Mouse (Mus musculus) ES-E14 (cell line): ENCODE data around the gene Scrt2. TPM values are rescaled to one million over a fixed set of nuclear protein-coding genes. Genes with fewer than 3 reads are reported as not detected.

ENCODE experiments used
- DNase-seq: peaks from one replicate; pipeline ENCODE4 v3.0.0-alpha.2; 2013; ENCODE audit warnings: low read depth, low spot score
- H3K27ac ChIP-seq: 2 replicates; pipeline ENCODE4 v1.5.1; 2012; ENCODE audit warnings: low read depth, mild to moderate bottlenecking, low read length, moderate library complexity, mixed read lengths; ENCODE audit not compliant: poor library complexity, insufficient read depth, severe bottlenecking
- H3K36me3 ChIP-seq: 2 replicates; pipeline ENCODE4 v1.6.1; 2012; ENCODE audit warnings: mild to moderate bottlenecking, low read length, moderate library complexity, mixed read lengths; ENCODE audit not compliant: control insufficient read depth, poor library complexity, insufficient read depth, severe bottlenecking
- H3K4me1 ChIP-seq, 2 experiments: fragments of 150-350 bp in 1 of 2; sonication (generic) in 1 of 2; 2 replicates each; pipeline ENCODE4 v1.6.1; 2012; ENCODE audit warnings: low read length in 2 of 2, mild to moderate bottlenecking in 1 of 2, mixed read lengths in 1 of 2; ENCODE audit not compliant: control insufficient read depth in 2 of 2, insufficient read depth in 2 of 2, poor library complexity in 1 of 2
- H3K4me3 ChIP-seq, 2 experiments: fragments of 150-350 bp in 1 of 2; sonication (generic) in 1 of 2; 2 replicates each; pipeline ENCODE4 v1.5.1; 2012; ENCODE audit warnings: low read length in 2 of 2, low read depth in 1 of 2, mild to moderate bottlenecking in 1 of 2, mixed read lengths in 1 of 2; ENCODE audit not compliant: insufficient read depth in 1 of 2, poor library complexity in 1 of 2, severe bottlenecking in 1 of 2
- H3K9ac ChIP-seq: 2 replicates; pipeline ENCODE4 v1.6.1; 2012; ENCODE audit warnings: low read depth, mild to moderate bottlenecking, low read length, mixed read lengths; ENCODE audit not compliant: poor library complexity, insufficient read depth, severe bottlenecking
- H3K9me3 ChIP-seq: fragments of 150-350 bp; sonication (generic); 2 replicates; pipeline ENCODE4 v1.6.1; 2012; ENCODE audit warnings: low read depth, mild to moderate bottlenecking, low read length; ENCODE audit not compliant: control insufficient read depth, insufficient read depth
- CHD2 ChIP-seq: IDR thresholded peaks from 2 replicates; pipeline ENCODE4 v1.6.1; 2014; ENCODE audit warnings: mild to moderate bottlenecking, low read depth, low read length, inconsistent platforms
- HCFC1 ChIP-seq: IDR thresholded peaks from 2 replicates; pipeline ENCODE4 v1.6.1; 2012; ENCODE audit warnings: low read length, inconsistent platforms, borderline replicate concordance; ENCODE audit not compliant: insufficient read depth
- MAFK ChIP-seq: IDR thresholded peaks from 2 replicates; pipeline ENCODE4 v1.6.1; 2014; ENCODE audit warnings: mild to moderate bottlenecking, low read depth, low read length, inconsistent platforms; ENCODE audit not compliant: insufficient read depth
- ZC3H11A ChIP-seq: IDR thresholded peaks from 2 replicates; pipeline ENCODE4 v1.6.1; 2012; ENCODE audit warnings: low read depth, mild to moderate bottlenecking, inconsistent platforms, low read length, borderline replicate concordance
- ZNF384 ChIP-seq: IDR thresholded peaks from 2 replicates; pipeline ENCODE4 v1.6.1; 2012; ENCODE audit warnings: low read depth, low read length, inconsistent platforms
- in situ Hi-C, 2 experiments: fragments of 600-800 bp; cut with MboI; formaldehyde crosslinking; loops; one replicate each; pipeline ENCODE4 v1.15.1; 2025; ENCODE audit warnings: low sequenced_read_pairs in 2 of 2, inconsistent platforms in 1 of 2; ENCODE audit not compliant: unreplicated experiment in 2 of 2
- total RNA-seq: library from RNA; depleted of rRNA; stranded (reverse); fragments of 300-350 nt; gene quantifications from 2 replicates; pipeline ENCODE4 v1.2.3, GENCODE M21; 2012

Gene Scrt2
- total RNA-seq, 1 experiment, result 0.04 TPM

GRCm38 (mm10) chr2:152101761-152102160 is 20.4 kb downstream of the Scrt2 start:
- no peak for TF ChIP-seq HCFC1
- TF ChIP-seq ZC3H11A, result no peak
- TF ChIP-seq MAFK, result no peak
- no peak for TF ChIP-seq ZNF384
- no peak for TF ChIP-seq CHD2
- H3K4me3 ChIP-seq, result no peak overlapping the region
- no peaks in the 10 kb centered on the region for H3K36me3 ChIP-seq
- in situ Hi-C loops, result no loop called here
- no peaks in the 10 kb centered on the region for H3K9me3 ChIP-seq
- H3K27ac ChIP-seq, result no peak overlapping the region
- no peak overlapping the region for H3K9ac ChIP-seq
- DNase-seq, result no peak
- H3K4me1 ChIP-seq, result peaks cover 6 to 17% of the 10 kb centered on the region in 2 experiments; a peak in 3 of 4 replicates

DNA sequence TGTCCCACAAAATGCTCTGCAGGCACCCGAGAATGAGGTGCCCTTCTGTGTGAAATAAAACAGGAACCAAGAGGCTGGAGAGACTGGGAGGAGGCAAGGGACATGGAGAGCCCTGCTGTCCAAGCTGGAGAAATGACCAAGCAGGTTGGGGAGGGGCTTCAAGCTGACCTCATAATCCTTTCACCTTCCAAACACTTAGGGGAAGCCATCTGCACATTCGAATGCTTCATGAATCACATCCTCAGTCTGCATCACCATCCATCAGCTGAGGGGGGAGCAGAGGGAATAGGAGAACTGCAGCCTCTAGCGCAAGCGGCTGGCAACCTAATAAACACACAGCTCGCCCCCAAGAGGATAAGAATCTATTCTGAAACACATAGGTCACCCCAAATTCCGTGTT is 21.0 kb downstream of the Scrt2 start:
- Histone ChIP-seq H3K36me3 (peaks cover under 1% of the 10 kb centered on the region; the same call in 1 of the 2 replicates), H3K27ac (no peak overlapping the region), H3K9me3 (no peaks in the 10 kb centered on the region), H3K4me1 (peaks cover 6 to 16% of the 10 kb centered on the region in 2 experiments; a peak in 3 of 4 replicates), H3K9ac (no peak overlapping the region), H3K4me3 (no peak overlapping the region)
- no peak for DNase-seq
- in situ Hi-C loops, result no loop called here
- TF ChIP-seq ZNF384, result no peak
- TF ChIP-seq HCFC1, result no peak
- TF ChIP-seq MAFK, result no peak
- no peak for TF ChIP-seq CHD2
- TF ChIP-seq ZC3H11A, result no peak

GRCm38 (mm10) chr2:152104711-152105317 is 23.5 kb downstream of the Scrt2 start:
- H3K27ac ChIP-seq, result no peak overlapping the region
- H3K9ac ChIP-seq, result peak overlapping the region; percentile 69
- H3K4me3 ChIP-seq, result peak overlapping the region; percentile 76 to 80
- H3K4me1 ChIP-seq, result peaks cover 6 to 7% of the 10 kb centered on the region in 2 experiments; a peak in 2 of 4 replicates
- in situ Hi-C loops, result no loop called here
- no peak for DNase-seq
- peaks cover 17% of the 10 kb centered on the region for H3K36me3 ChIP-seq
- TF ChIP-seq CHD2 (no peak), ZC3H11A (no peak), ZNF384 (no peak), MAFK (no peak), HCFC1 (no peak)
- H3K9me3 ChIP-seq, result no peaks in the 10 kb centered on the region

DNA sequence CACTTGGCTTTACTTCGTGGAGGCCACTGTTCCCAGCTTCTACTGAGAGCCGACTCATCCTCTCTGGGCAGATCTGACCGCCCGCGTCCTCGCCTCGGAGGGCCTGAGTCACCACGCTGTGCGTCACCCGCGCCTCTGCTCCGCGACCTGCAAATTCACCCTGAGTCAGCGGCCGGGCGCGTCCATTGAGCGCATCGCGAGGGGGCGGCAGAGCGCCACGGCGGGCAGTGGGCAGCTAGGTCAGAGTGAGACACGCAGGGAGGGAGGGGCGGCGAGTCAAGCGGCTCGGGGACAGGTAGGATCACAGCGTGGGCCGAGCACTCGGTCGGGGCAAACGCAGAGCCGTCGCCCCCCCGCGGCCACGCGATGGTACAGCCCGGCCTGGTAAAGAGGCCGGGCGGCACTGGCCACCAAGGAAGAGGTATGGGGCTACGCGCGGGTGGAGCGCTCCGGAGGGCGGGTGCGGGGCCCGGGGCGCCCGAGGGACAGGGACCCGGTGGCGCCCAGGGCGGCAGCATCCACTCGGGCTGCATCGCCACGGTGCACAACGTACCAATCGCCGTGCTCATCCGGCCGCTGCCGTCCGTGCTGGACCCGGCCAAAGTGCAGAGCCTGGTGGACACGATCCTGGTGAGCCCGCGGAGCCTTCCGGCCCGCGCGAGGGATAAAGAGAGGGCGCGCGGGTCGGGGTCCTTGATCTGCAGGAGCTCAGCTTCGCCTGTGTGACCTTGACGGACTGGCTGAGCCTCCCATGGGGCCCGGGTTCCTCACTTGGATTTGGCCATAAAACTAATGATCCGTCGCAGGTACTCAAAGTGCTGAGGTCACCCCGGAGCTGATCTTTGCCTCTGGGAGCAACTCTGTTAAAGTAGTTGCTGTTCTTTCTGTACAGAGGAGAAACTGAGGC is 24.2 kb downstream of the Scrt2 start, which contains the start of gene Srxn1:
Srxn1 (plus strand) TSS at position 199 of the 907 bp plus-strand sequence.
- peak within 1 kb of the TSS; percentile 76 to 80 for H3K4me3 ChIP-seq
- in situ Hi-C loops, result no loop called here
- no peaks in the 10 kb centered on the region for H3K9me3 ChIP-seq
- H3K9ac ChIP-seq, result peak within 1 kb of the TSS; percentile 69
- H3K36me3 ChIP-seq, result peaks cover 21% of the 10 kb centered on the region
- H3K4me1 ChIP-seq, result peaks cover 6 to 7% of the 10 kb centered on the region in 2 experiments; a peak in 2 of 4 replicates
- no peak within 1 kb of the TSS for H3K27ac ChIP-seq
- TF ChIP-seq MAFK (peak; percentile 97), ZNF384 (peak; percentile 71; the same call in 1 of the 2 replicates), HCFC1 (peak; percentile 42; the same call in 1 of the 2 replicates), ZC3H11A (0 out of 2 replicates have a peak, but pooled peaks have one; percentile 0), CHD2 (no peak)
- peak; percentile 51 for DNase-seq
